Mouse (Mus musculus): ENCODE measurements at regions not wholly inside any gene's neighbourhood (a gene's known extent, or its start where the extent isn't known, plus 50 kb on each side); places are given as distances from the start of the nearest gene placed in this dataset.

DNA sequence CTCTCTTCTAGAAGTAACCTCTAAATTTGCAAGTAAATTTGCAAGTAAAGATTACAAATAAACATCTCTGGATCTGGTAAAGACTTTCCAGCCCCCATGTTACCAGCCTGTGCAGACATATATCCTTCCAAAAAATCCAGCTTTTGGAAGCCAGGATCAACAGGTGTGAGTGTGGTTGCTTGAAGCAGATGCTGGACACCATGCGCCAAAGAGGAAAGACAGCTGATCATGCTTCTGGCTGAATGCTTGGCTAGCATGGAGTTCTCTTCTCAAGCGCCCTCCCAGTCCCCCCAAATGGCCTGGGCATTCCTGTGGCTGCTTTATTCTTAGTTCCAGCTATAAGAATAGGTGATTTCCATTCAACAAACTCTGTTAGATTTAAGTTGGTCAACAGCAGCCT, 404.9 kb downstream of the Gm45692 start:
- no peak for TF ChIP-seq POLR2A (IDR thresholded peaks at IDR 0.05; ENCODE audit: borderline replicate concordance, insufficient read depth, low read length)
- TF ChIP-seq CTCF (IDR thresholded peaks at IDR 0.05; ENCODE audit: borderline replicate concordance, insufficient read depth, low read depth, low read length): no peak

All from cerebellum, adult 2 months (tissue).